Mouse (Mus musculus): ENCODE results near the gene Fat2. TPM values are rescaled to one million over a fixed set of nuclear protein-coding genes. Genes with fewer than 3 reads are reported as not detected.

The Fat2 gene
- polyA plus RNA-seq, 1 experiment, result not detected

- WGBS, result 84% methylated on average over 2 of the region's 2 CpGs
- no peak overlapping the region for H3K27ac ChIP-seq (ENCODE audit: insufficient read depth, low read depth, low read length)
- H3K4me1 ChIP-seq (ENCODE audit: control insufficient read depth, insufficient read depth, insufficient read length, low read length), result no peaks in the 10 kb centered on the region
- no peak for TF ChIP-seq CTCF (IDR thresholded peaks at IDR 0.05; ENCODE audit: extremely low read depth, insufficient read length, insufficient replicate concordance, low read depth, low read length)
- TF ChIP-seq POLR2A (IDR thresholded peaks at IDR 0.05; ENCODE audit: low read depth, low read length), result no peak
- no peaks in the 10 kb centered on the region for H3K36me3 ChIP-seq (ENCODE audit: control insufficient read depth, insufficient read depth, low read length)
- no peaks in the 10 kb centered on the region for H3K27me3 ChIP-seq (ENCODE audit: control insufficient read depth, insufficient read depth, low read length)
- H3K4me3 ChIP-seq (ENCODE audit: low read depth, low read length), result no peak overlapping the region
Measured at GRCm38 (mm10) chr11:55356846-55357245, 20.5 kb upstream of the Fat2 start.

GRCm38 (mm10) chr11:55341961-55342371 is 5.6 kb upstream of the Fat2 start:
- H3K27ac ChIP-seq (ENCODE audit: insufficient read depth, low read depth, low read length), result no peak overlapping the region
- no peaks in the 10 kb centered on the region for H3K36me3 ChIP-seq (ENCODE audit: control insufficient read depth, insufficient read depth, low read length)
- 54% methylated on average over 11 of the region's 11 CpGs for WGBS
- H3K4me3 ChIP-seq (ENCODE audit: low read depth, low read length), result no peak overlapping the region
- TF ChIP-seq POLR2A (IDR thresholded peaks at IDR 0.05; ENCODE audit: low read depth, low read length), result no peak
- no peak for TF ChIP-seq CTCF (IDR thresholded peaks at IDR 0.05; ENCODE audit: extremely low read depth, insufficient read length, insufficient replicate concordance, low read depth, low read length)
- no peaks in the 10 kb centered on the region for H3K27me3 ChIP-seq (ENCODE audit: control insufficient read depth, insufficient read depth, low read length)
- H3K4me1 ChIP-seq (ENCODE audit: control insufficient read depth, insufficient read depth, insufficient read length, low read length), result no peaks in the 10 kb centered on the region

- no peak overlapping the region for H3K27ac ChIP-seq (ENCODE audit: insufficient read depth, low read depth, low read length)
- WGBS, result 73% methylated on average over 2 of the region's 2 CpGs
- H3K36me3 ChIP-seq (ENCODE audit: control insufficient read depth, insufficient read depth, low read length), result no peaks in the 10 kb centered on the region
- TF ChIP-seq POLR2A (IDR thresholded peaks at IDR 0.05; ENCODE audit: low read depth, low read length), result no peak
- no peak for TF ChIP-seq CTCF (IDR thresholded peaks at IDR 0.05; ENCODE audit: extremely low read depth, insufficient read length, insufficient replicate concordance, low read depth, low read length)
- H3K27me3 ChIP-seq (ENCODE audit: control insufficient read depth, insufficient read depth, low read length), result no peaks in the 10 kb centered on the region
- H3K4me1 ChIP-seq (ENCODE audit: control insufficient read depth, insufficient read depth, insufficient read length, low read length), result no peaks in the 10 kb centered on the region
- H3K4me3 ChIP-seq (ENCODE audit: low read depth, low read length), result no peak overlapping the region
Measured at GRCm38 (mm10) chr11:55340789-55341188, 4.4 kb upstream of the Fat2 start.

GRCm38 (mm10) chr11:55337032-55337769 is 837 bp upstream of the Fat2 start:
- H3K27ac ChIP-seq (ENCODE audit: insufficient read depth, low read depth, low read length), result no peak overlapping the region
- no peaks in the 10 kb centered on the region for H3K4me1 ChIP-seq (ENCODE audit: control insufficient read depth, insufficient read depth, insufficient read length, low read length)
- no peak overlapping the region for H3K4me3 ChIP-seq (ENCODE audit: low read depth, low read length)
- no peaks in the 10 kb centered on the region for H3K27me3 ChIP-seq (ENCODE audit: control insufficient read depth, insufficient read depth, low read length)
- TF ChIP-seq CTCF (IDR thresholded peaks at IDR 0.05; ENCODE audit: extremely low read depth, insufficient read length, insufficient replicate concordance, low read depth, low read length), result no peak
- WGBS, result 59% methylated on average over 5 of the region's 5 CpGs
- H3K36me3 ChIP-seq (ENCODE audit: control insufficient read depth, insufficient read depth, low read length), result no peaks in the 10 kb centered on the region

- H3K4me3 ChIP-seq (ENCODE audit: low read depth, low read length), result no peak overlapping the region
- H3K36me3 ChIP-seq (ENCODE audit: control insufficient read depth, insufficient read depth, low read length), result no peaks in the 10 kb centered on the region
- no peaks in the 10 kb centered on the region for H3K27me3 ChIP-seq (ENCODE audit: control insufficient read depth, insufficient read depth, low read length)
- WGBS, result 85% methylated on average over 14 of the region's 14 CpGs
- H3K4me1 ChIP-seq (ENCODE audit: control insufficient read depth, insufficient read depth, insufficient read length, low read length), result no peaks in the 10 kb centered on the region
- H3K27ac ChIP-seq (ENCODE audit: insufficient read depth, low read depth, low read length), result no peak overlapping the region
- no peak for TF ChIP-seq POLR2A (IDR thresholded peaks at IDR 0.05; ENCODE audit: low read depth, low read length)
- no peak for TF ChIP-seq CTCF (IDR thresholded peaks at IDR 0.05; ENCODE audit: extremely low read depth, insufficient read length, insufficient replicate concordance, low read depth, low read length)
Measured at GRCm38 (mm10) chr11:55335314-55336076, 869 bp downstream of the Fat2 start.

GRCm38 (mm10) chr11:55334545-55334944 is 1.8 kb downstream of the Fat2 start:
- Histone ChIP-seq H3K27me3 (ENCODE audit: control insufficient read depth, insufficient read depth, low read length) (no peaks in the 10 kb centered on the region), H3K4me3 (ENCODE audit: low read depth, low read length) (no peak overlapping the region), H3K27ac (ENCODE audit: insufficient read depth, low read depth, low read length) (no peak overlapping the region), H3K36me3 (ENCODE audit: control insufficient read depth, insufficient read depth, low read length) (no peaks in the 10 kb centered on the region), H3K4me1 (ENCODE audit: control insufficient read depth, insufficient read depth, insufficient read length, low read length) (no peaks in the 10 kb centered on the region)
- TF ChIP-seq CTCF (IDR thresholded peaks at IDR 0.05; ENCODE audit: extremely low read depth, insufficient read length, insufficient replicate concordance, low read depth, low read length), result no peak
- TF ChIP-seq POLR2A (IDR thresholded peaks at IDR 0.05; ENCODE audit: low read depth, low read length), result no peak
- 84% methylated on average over 4 of the region's 4 CpGs for WGBS

- Histone ChIP-seq H3K27me3 (ENCODE audit: control insufficient read depth, insufficient read depth, low read length) (no peaks in the 10 kb centered on the region), H3K4me3 (ENCODE audit: low read depth, low read length) (no peak overlapping the region), H3K27ac (ENCODE audit: insufficient read depth, low read depth, low read length) (no peak overlapping the region), H3K4me1 (ENCODE audit: control insufficient read depth, insufficient read depth, insufficient read length, low read length) (no peaks in the 10 kb centered on the region), H3K36me3 (ENCODE audit: control insufficient read depth, insufficient read depth, low read length) (no peaks in the 10 kb centered on the region)
- 81% methylated on average over 6 of the region's 6 CpGs for WGBS
- no peak for TF ChIP-seq POLR2A (IDR thresholded peaks at IDR 0.05; ENCODE audit: low read depth, low read length)
Measured at GRCm38 (mm10) chr11:55334063-55334462, 2.3 kb downstream of the Fat2 start.

Data from small intestine, adult 2 months (tissue).